Mouse (Mus musculus): ENCODE results near the gene Ap1m1. TPM values are rescaled to one million over a fixed set of nuclear protein-coding genes. Genes with fewer than 3 reads are reported as not detected.

The Ap1m1 gene
- polyA plus RNA-seq (2011; ENCODE audit: insufficient read depth, insufficient read length, low read depth, missing spikeins): 26.0 and 30.1 TPM in 2 replicates

DNA sequence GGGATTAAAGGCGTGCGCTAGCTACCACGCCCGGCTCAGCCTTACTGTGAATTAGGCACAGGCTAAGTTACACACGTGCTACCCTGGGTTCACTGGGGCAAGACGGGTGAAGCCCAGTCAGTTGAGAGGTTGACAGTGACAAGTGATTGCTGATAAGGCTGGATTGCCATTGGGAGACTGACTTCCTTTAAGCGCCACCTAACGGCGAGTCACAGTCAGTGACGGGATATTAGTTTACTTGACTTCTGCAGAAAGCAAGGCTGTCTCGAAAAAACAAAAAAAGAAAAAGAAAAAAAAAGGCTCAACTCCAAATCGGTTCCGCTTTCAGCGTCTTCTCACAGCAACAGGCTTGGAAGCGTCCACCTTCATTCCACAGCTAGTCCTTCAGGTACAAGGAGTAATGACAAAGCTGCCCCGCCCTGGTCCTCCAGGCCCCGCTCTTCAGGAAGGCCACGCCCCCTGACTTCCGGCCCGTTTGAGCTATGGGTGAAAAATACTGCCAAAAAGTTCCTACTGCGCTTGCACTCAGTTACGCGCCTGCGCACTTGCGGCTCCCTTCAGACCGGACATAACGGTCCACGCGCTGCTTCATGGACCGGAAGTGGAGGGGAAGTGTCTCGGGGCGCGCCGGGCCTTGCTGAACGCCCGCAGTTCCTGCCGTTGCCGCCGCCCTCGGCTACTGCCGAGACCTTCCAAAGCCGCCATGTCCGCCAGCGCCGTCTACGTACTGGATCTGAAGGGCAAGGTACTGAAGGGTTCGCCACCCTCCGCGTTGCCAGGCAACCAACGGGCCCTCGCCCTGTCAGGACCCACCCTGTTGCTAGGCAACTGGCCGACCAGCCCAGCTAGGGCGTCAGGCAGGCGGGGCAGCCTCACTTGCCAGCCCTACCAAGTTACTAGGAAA is at the start of gene Ap1m1:
Gene Ap1m1 (plus strand): TSS at position 520 of the 904 bp plus-strand sequence.
- Histone ChIP-seq H3K4me1 (ENCODE audit: control insufficient read depth, insufficient read depth, low read length) (no peaks in the 10 kb centered on the region), H3K27me3 (ENCODE audit: control insufficient read depth, insufficient read depth, low read length, poor library complexity, severe bottlenecking) (no peaks in the 10 kb centered on the region), H3K27ac (ENCODE audit: insufficient read depth, low read length) (no peak within 1 kb of the TSS; the same call in 1 of the 2 replicates), H3K9ac (ENCODE audit: low read depth, poor library complexity, severe bottlenecking) (peak within 1 kb of the TSS; percentile 23), H3K9me3 (replicated peaks; ENCODE audit: control insufficient read depth, insufficient read depth, low read length, poor library complexity, severe bottlenecking) (no peaks in the 10 kb centered on the region), H3K36me3 (ENCODE audit: control insufficient read depth, insufficient read depth, low read length, poor library complexity, severe bottlenecking) (no peaks in the 10 kb centered on the region), H3K4me3 (ENCODE audit: low read depth, low read length) (peak within 1 kb of the TSS; percentile 72)
- TF ChIP-seq EP300 (IDR thresholded peaks at IDR 0.05; ENCODE audit: insufficient read depth, low read depth, low read length) (0 out of 2 replicates have a peak, but pooled peaks have one; percentile 44), CTCF (IDR thresholded peaks at IDR 0.05; ENCODE audit: low read depth, low read length) (peak; percentile 50), POLR2A (IDR thresholded peaks at IDR 0.05; ENCODE audit: insufficient read depth, low read length) (peak; percentile 30)

GRCm38 (mm10) chr8:72190215-72190539 is 49.6 kb upstream of the Ap1m1 start:
- Histone ChIP-seq H3K9ac (ENCODE audit: low read depth, poor library complexity, severe bottlenecking) (no peak overlapping the region), H3K4me3 (ENCODE audit: low read depth, low read length) (no peak overlapping the region)
- TF ChIP-seq EP300 (IDR thresholded peaks at IDR 0.05; ENCODE audit: insufficient read depth, low read depth, low read length) (no peak), POLR2A (IDR thresholded peaks at IDR 0.05; ENCODE audit: insufficient read depth, low read length) (no peak), CTCF (IDR thresholded peaks at IDR 0.05; ENCODE audit: low read depth, low read length) (no peak)

DNA sequence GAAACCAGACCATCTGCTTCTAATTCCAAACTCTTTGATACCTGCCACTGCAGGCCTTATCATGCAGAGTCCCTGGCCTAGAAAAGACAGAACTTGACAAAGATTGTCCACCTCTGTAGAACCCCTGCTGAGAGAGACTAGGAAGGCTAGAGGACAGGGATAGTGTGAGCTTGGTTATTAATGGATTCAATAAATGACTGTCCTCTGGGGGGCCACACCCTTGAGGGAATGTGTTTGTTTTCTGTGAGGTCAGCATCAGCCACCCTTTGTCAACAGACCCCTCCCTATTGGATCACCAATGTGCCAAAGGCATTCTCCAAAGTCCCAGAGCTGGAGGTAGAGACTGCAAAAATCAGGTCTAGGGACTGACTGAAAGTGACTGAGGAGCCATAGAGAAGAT is 47.8 kb upstream of the Ap1m1 start:
- Histone ChIP-seq H3K9me3 (replicated peaks; ENCODE audit: control insufficient read depth, insufficient read depth, low read length, poor library complexity, severe bottlenecking) (no peaks in the 10 kb centered on the region), H3K9ac (ENCODE audit: low read depth, poor library complexity, severe bottlenecking) (no peak overlapping the region), H3K36me3 (ENCODE audit: control insufficient read depth, insufficient read depth, low read length, poor library complexity, severe bottlenecking) (no peaks in the 10 kb centered on the region), H3K27ac (ENCODE audit: insufficient read depth, low read length) (0 out of 2 replicates have a peak overlapping the region, but pooled peaks have one; percentile 37), H3K27me3 (ENCODE audit: control insufficient read depth, insufficient read depth, low read length, poor library complexity, severe bottlenecking) (no peaks in the 10 kb centered on the region), H3K4me1 (ENCODE audit: control insufficient read depth, insufficient read depth, low read length) (peaks cover 3% of the 10 kb centered on the region), H3K4me3 (ENCODE audit: low read depth, low read length) (no peak overlapping the region)
- no peak for TF ChIP-seq EP300 (IDR thresholded peaks at IDR 0.05; ENCODE audit: insufficient read depth, low read depth, low read length)
- no peak for TF ChIP-seq CTCF (IDR thresholded peaks at IDR 0.05; ENCODE audit: low read depth, low read length)

More at GRCm38 (mm10) chr8:72190215-72190539, 49.6 kb upstream of the Ap1m1 start:
- no peaks in the 10 kb centered on the region for H3K36me3 ChIP-seq (ENCODE audit: control insufficient read depth, insufficient read depth, low read length, poor library complexity, severe bottlenecking)
- H3K4me1 ChIP-seq (ENCODE audit: control insufficient read depth, insufficient read depth, low read length): peaks cover 3% of the 10 kb centered on the region
- no peaks in the 10 kb centered on the region for H3K27me3 ChIP-seq (ENCODE audit: control insufficient read depth, insufficient read depth, low read length, poor library complexity, severe bottlenecking)
- no peak overlapping the region for H3K27ac ChIP-seq (ENCODE audit: insufficient read depth, low read length)
- no peaks in the 10 kb centered on the region for H3K9me3 ChIP-seq (replicated peaks; ENCODE audit: control insufficient read depth, insufficient read depth, low read length, poor library complexity, severe bottlenecking)

GRCm38 (mm10) chr8:72197997-72198396 is 41.8 kb upstream of the Ap1m1 start:
- no peak for TF ChIP-seq EP300 (IDR thresholded peaks at IDR 0.05; ENCODE audit: insufficient read depth, low read depth, low read length)
- peak; percentile 43 for TF ChIP-seq POLR2A (IDR thresholded peaks at IDR 0.05; ENCODE audit: insufficient read depth, low read length)

DNA sequence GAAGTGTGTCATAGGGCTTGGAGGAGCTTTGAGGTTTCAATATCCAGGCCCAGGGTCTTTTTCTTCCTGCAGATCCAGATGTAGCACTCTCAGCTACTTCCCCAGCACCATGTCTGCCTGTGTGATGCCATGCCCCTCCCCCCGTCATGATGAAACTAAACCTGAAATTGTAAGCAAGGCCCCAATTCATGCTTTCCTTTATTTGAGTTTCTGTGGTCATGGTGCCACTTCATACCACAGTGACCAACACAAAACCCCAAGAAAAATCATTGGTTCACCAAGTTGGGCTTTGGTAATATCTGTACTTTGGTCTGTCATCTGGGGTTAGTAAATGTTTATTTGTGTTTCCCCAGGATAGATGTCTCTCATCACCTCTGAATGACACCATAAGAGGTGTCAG is 31.2 kb upstream of the Ap1m1 start:
- Histone ChIP-seq H3K9me3 (replicated peaks; ENCODE audit: control insufficient read depth, insufficient read depth, low read length, poor library complexity, severe bottlenecking) (no peaks in the 10 kb centered on the region), H3K27ac (ENCODE audit: insufficient read depth, low read length) (no peak overlapping the region), H3K36me3 (ENCODE audit: control insufficient read depth, insufficient read depth, low read length, poor library complexity, severe bottlenecking) (no peaks in the 10 kb centered on the region), H3K9ac (ENCODE audit: low read depth, poor library complexity, severe bottlenecking) (no peak overlapping the region), H3K4me3 (ENCODE audit: low read depth, low read length) (no peak overlapping the region), H3K27me3 (ENCODE audit: control insufficient read depth, insufficient read depth, low read length, poor library complexity, severe bottlenecking) (no peaks in the 10 kb centered on the region), H3K4me1 (ENCODE audit: control insufficient read depth, insufficient read depth, low read length) (no peaks in the 10 kb centered on the region)
- TF ChIP-seq CTCF (IDR thresholded peaks at IDR 0.05; ENCODE audit: low read depth, low read length) (no peak), POLR2A (IDR thresholded peaks at IDR 0.05; ENCODE audit: insufficient read depth, low read length) (no peak), EP300 (IDR thresholded peaks at IDR 0.05; ENCODE audit: insufficient read depth, low read depth, low read length) (no peak)

More at GRCm38 (mm10) chr8:72197997-72198396, 41.8 kb upstream of the Ap1m1 start:
- Histone ChIP-seq H3K4me3 (ENCODE audit: low read depth, low read length) (peak overlapping the region; percentile 41), H3K27ac (ENCODE audit: insufficient read depth, low read length) (0 out of 2 replicates have a peak overlapping the region, but pooled peaks have one; percentile 16), H3K4me1 (ENCODE audit: control insufficient read depth, insufficient read depth, low read length) (peaks cover 3% of the 10 kb centered on the region), H3K9ac (ENCODE audit: low read depth, poor library complexity, severe bottlenecking) (peak overlapping the region; percentile 19), H3K9me3 (replicated peaks; ENCODE audit: control insufficient read depth, insufficient read depth, low read length, poor library complexity, severe bottlenecking) (no peaks in the 10 kb centered on the region; the same call in 1 of the 2 replicates), H3K27me3 (ENCODE audit: control insufficient read depth, insufficient read depth, low read length, poor library complexity, severe bottlenecking) (no peaks in the 10 kb centered on the region), H3K36me3 (ENCODE audit: control insufficient read depth, insufficient read depth, low read length, poor library complexity, severe bottlenecking) (no peaks in the 10 kb centered on the region)

DNA sequence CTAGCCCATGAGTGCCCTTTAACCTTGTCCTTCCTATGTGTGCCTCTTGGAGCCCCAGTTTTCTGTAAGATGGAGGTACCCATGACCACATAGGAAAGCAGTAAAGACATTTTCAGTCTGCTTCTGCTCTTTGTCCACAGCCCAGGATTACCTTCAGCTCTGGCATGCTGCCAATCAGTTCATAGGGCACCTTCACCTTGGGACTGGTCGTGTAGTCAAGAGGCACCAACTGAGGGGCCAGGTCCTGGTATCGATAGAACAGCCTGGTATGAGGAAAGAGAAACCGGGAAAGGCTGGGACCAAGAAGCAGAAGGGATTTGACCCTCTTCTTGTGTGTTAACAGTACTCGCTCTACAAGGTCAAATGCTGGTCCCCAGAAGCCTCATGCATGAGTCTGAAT is 29.6 kb upstream of the Ap1m1 start:
- TF ChIP-seq EP300 (IDR thresholded peaks at IDR 0.05; ENCODE audit: insufficient read depth, low read depth, low read length): no peak
- TF ChIP-seq CTCF (IDR thresholded peaks at IDR 0.05; ENCODE audit: low read depth, low read length): no peak
- TF ChIP-seq POLR2A (IDR thresholded peaks at IDR 0.05; ENCODE audit: insufficient read depth, low read length): no peak
- Histone ChIP-seq H3K36me3 (ENCODE audit: control insufficient read depth, insufficient read depth, low read length, poor library complexity, severe bottlenecking) (no peaks in the 10 kb centered on the region), H3K27me3 (ENCODE audit: control insufficient read depth, insufficient read depth, low read length, poor library complexity, severe bottlenecking) (no peaks in the 10 kb centered on the region)

More for the DNA sequence above, 29.6 kb upstream of the Ap1m1 start:
- Histone ChIP-seq H3K4me3 (ENCODE audit: low read depth, low read length) (no peak overlapping the region), H3K27ac (ENCODE audit: insufficient read depth, low read length) (no peak overlapping the region), H3K9ac (ENCODE audit: low read depth, poor library complexity, severe bottlenecking) (no peak overlapping the region), H3K4me1 (ENCODE audit: control insufficient read depth, insufficient read depth, low read length) (no peaks in the 10 kb centered on the region), H3K9me3 (replicated peaks; ENCODE audit: control insufficient read depth, insufficient read depth, low read length, poor library complexity, severe bottlenecking) (no peaks in the 10 kb centered on the region)

All from ES-Bruce4 (cell line).